Mouse (Mus musculus) CH12.LX (cell line): ENCODE measurements around the gene Racgap1. TPM values are rescaled to one million over a fixed set of nuclear protein-coding genes. Genes with fewer than 3 reads are reported as not detected.

Source experiments
- DNase-seq: peaks from one replicate; pipeline ENCODE4 v3.0.0-alpha.2; 2013; ENCODE audit errors: extremely low read depth
- H3K27ac ChIP-seq: 2 replicates; pipeline ENCODE4 v1.5.1; 2012; ENCODE audit warnings: low read depth, mild to moderate bottlenecking, control low read depth, moderate library complexity; ENCODE audit not compliant: insufficient read depth
- H3K27me3 ChIP-seq: replicated peaks from 2 replicates; pipeline ENCODE3; 2012; ENCODE audit warnings: inconsistent platforms
- H3K36me3 ChIP-seq, 2 experiments: replicated peaks in 1 of 2; 2 replicates each; pipeline versions ENCODE3 to v1.6.1; 2012; ENCODE audit warnings: inconsistent platforms in 1 of 2, low read length in 1 of 2, mild to moderate bottlenecking in 1 of 2, mixed read lengths in 1 of 2, moderate library complexity in 1 of 2; ENCODE audit not compliant: control insufficient read depth in 1 of 2, insufficient read depth in 1 of 2
- H3K4me1 ChIP-seq, 2 experiments: 2 replicates each; pipeline ENCODE4 v1.6.1; 2012; ENCODE audit warnings: inconsistent platforms in 1 of 2, moderate library complexity in 1 of 2; ENCODE audit not compliant: insufficient read depth in 2 of 2, control insufficient read depth in 1 of 2
- H3K4me2 ChIP-seq: 2 replicates; pipeline ENCODE4 v1.6.1; 2012; ENCODE audit warnings: low read depth, mild to moderate bottlenecking, control low read depth; ENCODE audit not compliant: poor library complexity, insufficient read depth, severe bottlenecking
- H3K4me3 ChIP-seq, 3 experiments: fragments of 150-350 bp in 1 of 3; sonication (generic) in 1 of 3; replicated peaks in 1 of 3; 2 replicates each; pipeline versions ENCODE3 to v1.5.1; 2011 to 2012; ENCODE audit warnings: low read depth in 2 of 3, low read length in 2 of 3, mild to moderate bottlenecking in 2 of 3, moderate library complexity in 2 of 3, control low read depth in 1 of 3, improper control_type of control experiment in 1 of 3, inconsistent platforms in 1 of 3, mixed read lengths in 1 of 3; ENCODE audit not compliant: poor library complexity in 1 of 3
- H3K79me2 ChIP-seq: replicated peaks from 2 replicates; pipeline ENCODE4 v1.6.1; 2012; ENCODE audit warnings: mild to moderate bottlenecking, moderate library complexity; ENCODE audit not compliant: control insufficient read depth, poor library complexity, insufficient read depth, severe bottlenecking; ENCODE audit errors: extremely low read depth
- H3K9ac ChIP-seq: 2 replicates; pipeline ENCODE4 v1.6.1; 2012; ENCODE audit warnings: low read depth, mild to moderate bottlenecking, control low read depth, moderate library complexity; ENCODE audit not compliant: insufficient read depth
- H3K9me3 ChIP-seq: replicated peaks from 2 replicates; pipeline ENCODE3; 2012; ENCODE audit warnings: low read length, inconsistent platforms, mixed read lengths
- BHLHE40 ChIP-seq: IDR thresholded peaks from 2 replicates; pipeline ENCODE4 v1.6.1; 2011; ENCODE audit warnings: mild to moderate bottlenecking, low read depth, low read length, improper control_type of control experiment
- E2F4 ChIP-seq: IDR thresholded peaks from 2 replicates; pipeline ENCODE4 v1.6.1; 2011; ENCODE audit warnings: low read depth, low read length, improper control_type of control experiment; ENCODE audit not compliant: insufficient replicate concordance
- HCFC1 ChIP-seq: IDR thresholded peaks from 2 replicates; pipeline ENCODE4 v1.6.1; 2012; ENCODE audit warnings: low read depth, mild to moderate bottlenecking, inconsistent platforms, low read length, improper control_type of control experiment
- MAFK ChIP-seq: IDR thresholded peaks from 2 replicates; pipeline ENCODE4 v1.6.1; 2011; ENCODE audit warnings: low read length, improper control_type of control experiment; ENCODE audit not compliant: insufficient replicate concordance
- MAZ ChIP-seq: IDR thresholded peaks from 2 replicates; pipeline ENCODE4 v1.6.1; 2012; ENCODE audit warnings: low read depth, mild to moderate bottlenecking, inconsistent platforms, low read length, improper control_type of control experiment, moderate library complexity
- MEF2A ChIP-seq: IDR thresholded peaks from 2 replicates; pipeline ENCODE4 v1.6.1; 2014; ENCODE audit warnings: low read depth, mild to moderate bottlenecking, inconsistent platforms, low read length, improper control_type of control experiment, borderline replicate concordance
- MXI1 ChIP-seq: IDR thresholded peaks from 2 replicates; pipeline ENCODE4 v1.6.1; 2011; ENCODE audit warnings: mild to moderate bottlenecking, low read depth, low read length, improper control_type of control experiment
- NRF1 ChIP-seq: IDR thresholded peaks from 2 replicates; pipeline ENCODE4 v1.6.1; 2014; ENCODE audit warnings: low read depth, mild to moderate bottlenecking, inconsistent platforms, low read length, improper control_type of control experiment, moderate library complexity
- PAX5 ChIP-seq: IDR thresholded peaks from 2 replicates; pipeline ENCODE4 v1.6.1; 2012; ENCODE audit warnings: low read length, inconsistent platforms, mixed read lengths
- UBTF ChIP-seq: IDR thresholded peaks from 2 replicates; pipeline ENCODE4 v1.6.1; 2012; ENCODE audit warnings: low read depth, mild to moderate bottlenecking, inconsistent platforms, low read length, improper control_type of control experiment, moderate library complexity
- USF1 ChIP-seq: IDR thresholded peaks from 2 replicates; pipeline ENCODE4 v1.6.1; 2014; ENCODE audit warnings: low read depth, mild to moderate bottlenecking, inconsistent platforms, low read length, improper control_type of control experiment
- USF2 ChIP-seq: conservative IDR thresholded peaks from 2 replicates; pipeline ENCODE4 v1.6.1; 2011; ENCODE audit warnings: low read depth, low read length, improper control_type of control experiment
- ZC3H11A ChIP-seq: IDR thresholded peaks from 2 replicates; pipeline ENCODE4 v1.6.1; 2012; ENCODE audit warnings: low read depth, mild to moderate bottlenecking, inconsistent platforms, low read length, improper control_type of control experiment
- ZKSCAN1 ChIP-seq: IDR thresholded peaks from 2 replicates; pipeline ENCODE4 v1.6.1; 2012; ENCODE audit warnings: low read depth, inconsistent platforms, low read length, improper control_type of control experiment, borderline replicate concordance
- dilution Hi-C: fragments of 300-500 bp; cut with MboI; formaldehyde crosslinking; loops from 2 replicates; pipeline ENCODE4 v1.14.3; 2020; ENCODE audit warnings: low sequenced_read_pairs; ENCODE audit not compliant: extremely low pct_unique_long_range_greater_than_20kb, extremely low pct_ligation_motif_present
- in situ Hi-C: fragments of 300-500 bp; cut with MboI; formaldehyde crosslinking; loops from 3 replicates; pipeline ENCODE4 v1.14.3; 2019; ENCODE audit warnings: low sequenced_read_pairs, low pct_ligation_motif_present, low pct_unique_long_range_greater_than_20kb, mixed read lengths
- polyA plus RNA-seq: library from polyadenylated mRNA; unstranded; fragments of >175 nt; gene quantifications from 2 replicates; pipeline ENCODE4 v1.2.1, GENCODE M21; 2012; ENCODE audit warnings: low read depth; ENCODE audit not compliant: insufficient read length
- total RNA-seq, 2 experiments: library from RNA; depleted of rRNA; stranded (reverse); fragments of 300-350 nt in 1 of 2; fragments of >200 nt in 1 of 2; gene quantifications; 2 replicates each; pipeline ENCODE4 v1.2.3; 2012 to 2014

Racgap1 gene
- total and polyA plus RNA-seq, 3 experiments, result 97.9 to 131 (median 130) TPM

DNA sequence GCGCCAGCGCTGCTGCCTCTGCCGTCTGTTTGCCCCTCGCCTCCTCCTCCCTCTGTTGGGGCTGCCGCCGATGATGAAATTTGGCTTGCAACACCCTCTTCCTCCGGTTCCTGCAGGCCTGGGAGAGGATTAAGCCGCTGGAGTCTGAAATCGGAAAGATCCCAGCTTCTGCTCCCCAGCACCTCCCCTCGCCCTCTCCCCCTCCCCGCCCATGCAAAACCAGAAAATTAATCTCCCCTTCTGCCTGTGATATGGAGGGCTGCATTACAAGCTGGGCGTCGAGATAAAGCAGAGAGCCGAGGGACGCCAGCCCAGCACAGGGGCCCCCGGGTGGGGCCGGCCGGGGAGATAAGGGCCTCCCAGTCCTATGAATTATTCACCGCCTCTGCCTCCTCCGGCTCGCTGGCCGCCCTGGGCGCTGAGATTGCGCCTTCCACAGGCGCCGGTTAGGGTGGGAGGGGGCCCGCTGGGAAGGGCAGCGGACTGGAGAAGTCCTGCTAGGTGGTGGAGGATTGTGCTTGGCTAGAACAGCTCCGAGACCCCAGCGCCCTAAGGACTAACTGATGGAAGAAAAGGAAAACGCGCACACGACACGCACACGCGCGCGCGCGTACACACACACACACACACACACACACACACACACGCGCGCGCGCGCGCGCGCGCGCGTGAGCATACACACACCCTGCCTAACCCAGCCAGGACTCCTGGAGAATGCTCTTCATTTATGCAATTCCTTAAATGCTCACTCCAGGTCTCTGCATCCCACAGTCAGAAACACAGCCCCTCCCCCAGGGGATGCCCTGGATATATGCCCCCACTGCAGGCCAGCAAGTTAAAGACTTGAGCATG lies 13.4 kb upstream of the Racgap1 start:
- DNase-seq, result no peak
- no peak for TF ChIP-seq MXI1
- TF ChIP-seq UBTF, result no peak
- no peak for TF ChIP-seq MAFK
- no peak for TF ChIP-seq ZC3H11A
- TF ChIP-seq ZKSCAN1, result no peak
- no peak for TF ChIP-seq USF1
- no peak for TF ChIP-seq PAX5
- TF ChIP-seq USF2, result no peak
- peaks cover 55% of the 10 kb centered on the region for H3K27me3 ChIP-seq
- H3K4me1 ChIP-seq, result peaks cover 0 to 4% of the 10 kb centered on the region in 2 experiments; a peak in 2 of 4 replicates
- no peaks in the 10 kb centered on the region for H3K79me2 ChIP-seq
- peak overlapping the region in 1 of 3 experiments; percentile 30 for H3K4me3 ChIP-seq
- dilution Hi-C loops (no loop called here), in situ Hi-C loops (loop anchor here (5.0 kb wide), 1 partner anchor 68 kb away; no protein-coding TSS in a partner anchor)
- no peaks in the 10 kb centered on the region for H3K36me3 ChIP-seq
- H3K9ac ChIP-seq, result no peak overlapping the region
- peak overlapping the region; percentile 77 for H3K4me2 ChIP-seq
- peaks cover 4% of the 10 kb centered on the region for H3K9me3 ChIP-seq
- H3K27ac ChIP-seq, result no peak overlapping the region

DNA sequence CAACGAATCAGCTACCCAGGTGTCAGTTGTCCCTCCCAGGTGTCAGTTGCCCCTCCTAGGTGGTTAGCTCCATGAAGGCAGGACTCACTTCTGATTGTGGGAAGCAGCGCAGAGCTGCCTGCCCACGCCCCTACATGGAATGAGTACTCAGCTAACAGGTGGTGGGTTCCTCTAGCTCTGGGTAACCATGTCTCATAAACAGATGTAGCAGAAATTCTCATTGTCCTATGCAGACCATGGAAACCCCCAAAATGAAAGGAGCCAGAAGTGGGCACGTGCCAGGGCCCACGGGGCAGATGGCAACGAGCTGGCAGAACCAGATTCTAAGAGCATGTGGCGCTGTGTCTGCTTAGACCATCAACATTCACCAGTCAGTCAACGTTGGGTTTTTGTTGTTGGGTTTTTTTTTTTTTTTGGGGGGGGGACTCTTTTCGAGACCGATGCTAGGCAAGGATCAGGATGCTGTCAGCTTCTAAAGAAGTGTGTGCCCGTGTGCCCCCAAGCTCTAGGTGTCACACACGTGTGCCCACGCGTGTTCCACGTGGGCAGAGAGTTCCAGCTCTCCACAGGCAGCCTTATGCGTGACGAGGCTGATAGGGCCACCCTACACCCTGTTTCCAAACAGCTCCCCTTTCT lies 12.6 kb upstream of the Racgap1 start:
- no peak overlapping the region for H3K27ac ChIP-seq
- no peaks in the 10 kb centered on the region for H3K36me3 ChIP-seq
- TF ChIP-seq BHLHE40 (peak; percentile 85), ZKSCAN1 (no peak)
- H3K4me1 ChIP-seq, result peaks cover 0 to 4% of the 10 kb centered on the region in 2 experiments; a peak in 2 of 4 replicates
- H3K9ac ChIP-seq, result no peak overlapping the region
- no peaks in the 10 kb centered on the region for H3K79me2 ChIP-seq
- peaks cover 4% of the 10 kb centered on the region for H3K9me3 ChIP-seq
- in situ Hi-C loops (no loop called here), dilution Hi-C loops (no loop called here)
- H3K4me3 ChIP-seq, result peak overlapping the region in 1 of 3 experiments; percentile 30
- H3K4me2 ChIP-seq, result peak overlapping the region; percentile 77
- no peak for DNase-seq
- H3K27me3 ChIP-seq, result peaks cover 49% of the 10 kb centered on the region

DNA sequence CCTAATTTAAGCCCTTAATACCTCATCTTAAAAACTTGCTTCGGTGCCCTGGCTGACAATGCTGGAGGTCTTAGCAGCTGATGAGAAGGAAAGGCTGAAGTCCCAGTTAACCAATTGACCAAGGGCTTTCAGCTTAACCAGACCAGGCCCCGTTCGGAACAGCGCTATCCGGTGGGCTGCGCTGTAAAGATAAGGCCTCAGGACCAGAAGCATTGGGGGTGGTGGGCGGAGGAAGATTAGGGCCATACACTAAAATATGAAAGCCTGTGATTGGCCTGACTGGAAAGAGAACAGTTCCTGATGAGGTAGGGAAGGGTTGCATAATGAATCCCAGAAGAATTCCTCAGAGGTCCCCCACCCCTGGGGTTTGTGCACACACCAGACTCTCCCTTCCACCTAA lies 10.9 kb upstream of the Racgap1 start:
- in situ Hi-C loops (no loop called here), dilution Hi-C loops (no loop called here)
- Histone ChIP-seq H3K27ac (no peak overlapping the region), H3K9me3 (peaks cover 2% of the 10 kb centered on the region), H3K9ac (no peak overlapping the region), H3K79me2 (no peaks in the 10 kb centered on the region), H3K27me3 (peaks cover 41% of the 10 kb centered on the region), H3K4me2 (no peak overlapping the region), H3K4me3 (no peak overlapping the region), H3K36me3 (no peaks in the 10 kb centered on the region), H3K4me1 (peaks cover 0 to 4% of the 10 kb centered on the region in 2 experiments; a peak in 2 of 4 replicates)
- TF ChIP-seq E2F4, result no peak
- no peak for TF ChIP-seq MEF2A
- TF ChIP-seq HCFC1, result no peak
- TF ChIP-seq MAZ, result no peak
- no peak for TF ChIP-seq NRF1
- DNase-seq, result no peak
